Mouse (Mus musculus) lung, embryonic 16.5 days (tissue): ENCODE data around the gene Tbxas1. TPM values are rescaled to one million over a fixed set of nuclear protein-coding genes. Genes with fewer than 3 reads are reported as not detected.

ENCODE experiments used
- ATAC-seq: fragments of 200-750 bp; cut with Nextera tagmentation; 2 replicates; pipeline ENCODE4 v1.8.0; 2017; ENCODE audit warnings: low read depth, mild to moderate bottlenecking, moderate library complexity
- H3K27ac ChIP-seq: fragments of 300-500 bp; sonication (generic); 2 replicates; pipeline ENCODE4 v1.5.1; 2014; ENCODE audit warnings: mild to moderate bottlenecking, control low read depth, low read length
- H3K27me3 ChIP-seq: fragments of 300-500 bp; sonication (generic); 2 replicates; pipeline ENCODE4 v1.6.1; 2014; ENCODE audit warnings: low read depth, low read length, mixed read lengths; ENCODE audit not compliant: control insufficient read depth, insufficient read depth
- H3K36me3 ChIP-seq: fragments of 300-500 bp; sonication (generic); 2 replicates; pipeline ENCODE4 v1.6.1; 2014; ENCODE audit warnings: low read length; ENCODE audit not compliant: control insufficient read depth, insufficient read depth
- H3K4me1 ChIP-seq: fragments of 300-500 bp; sonication (generic); replicated peaks from 2 replicates; pipeline ENCODE4 v1.6.1; 2014; ENCODE audit warnings: low read length, mixed read lengths; ENCODE audit not compliant: control insufficient read depth, insufficient read depth
- H3K4me2 ChIP-seq: fragments of 300-500 bp; sonication (generic); 2 replicates; pipeline ENCODE4 v1.6.1; 2014; ENCODE audit warnings: low read depth, low read length, control low read depth
- H3K4me3 ChIP-seq: fragments of 300-500 bp; sonication (generic); 2 replicates; pipeline ENCODE4 v1.5.1; 2014; ENCODE audit warnings: mild to moderate bottlenecking, low read length, control low read depth
- H3K9ac ChIP-seq: fragments of 300-500 bp; sonication (generic); 2 replicates; pipeline ENCODE4 v1.6.1; 2014; ENCODE audit warnings: low read length, control low read depth
- H3K9me3 ChIP-seq: fragments of 300-500 bp; sonication (generic); 2 replicates; pipeline ENCODE4 v1.6.1; 2016; ENCODE audit warnings: low read length; ENCODE audit not compliant: control insufficient read depth
- WGBS: fragments of 180-500 bp; shearing (Covaris S2); extraction: QIAGEN DNeasy Blood & Tissue Kit; methylation state at CpG from one replicate; pipeline ENCODE4 v1.1.7; 2014; 5-methylcytosine and 5-hydroxymethylcytosine counted together
- polyA plus RNA-seq: library from polyadenylated mRNA; unstranded; fragments of >200 nt; fragmentation: Nextera tagmentation; extraction: Ambion mirVana; gene quantifications from 2 replicates; pipeline ENCODE4 v1.2.1, GENCODE M21; 2015

Tbxas1 gene
- polyA plus RNA-seq, 1 experiment from 2014 or later = 3.9 TPM

DNA sequence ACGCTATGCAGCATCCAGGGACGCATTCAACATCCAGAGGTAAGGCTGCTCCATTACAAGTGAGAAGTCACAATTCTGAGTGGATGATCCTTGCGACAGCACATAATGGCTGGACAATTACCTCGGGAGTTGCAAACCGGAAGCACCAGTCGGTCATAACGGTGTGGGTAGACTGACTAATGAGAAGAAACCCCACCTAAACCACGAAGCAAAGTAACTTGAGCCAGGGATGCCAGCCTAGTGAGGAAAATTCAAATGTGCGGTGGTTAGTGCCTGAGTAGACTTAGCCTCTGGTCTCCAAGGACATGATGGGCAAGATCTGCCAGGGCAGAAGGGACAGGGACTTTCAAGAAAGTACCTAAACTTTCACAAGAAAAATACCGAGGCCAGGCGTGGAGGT lies 142.7 kb downstream of the Tbxas1 start:
- no peaks in the 10 kb centered on the region for H3K9me3 ChIP-seq
- 77% methylated on average over 11 of the region's 11 CpGs for WGBS
- no peaks in the 10 kb centered on the region for H3K36me3 ChIP-seq
- ATAC-seq = no peak
- H3K9ac ChIP-seq = no peak overlapping the region
- no peak overlapping the region for H3K27ac ChIP-seq
- H3K4me2 ChIP-seq = no peak overlapping the region
- no peaks in the 10 kb centered on the region for H3K27me3 ChIP-seq
- H3K4me1 ChIP-seq = no peaks in the 10 kb centered on the region
- H3K4me3 ChIP-seq = no peak overlapping the region

DNA sequence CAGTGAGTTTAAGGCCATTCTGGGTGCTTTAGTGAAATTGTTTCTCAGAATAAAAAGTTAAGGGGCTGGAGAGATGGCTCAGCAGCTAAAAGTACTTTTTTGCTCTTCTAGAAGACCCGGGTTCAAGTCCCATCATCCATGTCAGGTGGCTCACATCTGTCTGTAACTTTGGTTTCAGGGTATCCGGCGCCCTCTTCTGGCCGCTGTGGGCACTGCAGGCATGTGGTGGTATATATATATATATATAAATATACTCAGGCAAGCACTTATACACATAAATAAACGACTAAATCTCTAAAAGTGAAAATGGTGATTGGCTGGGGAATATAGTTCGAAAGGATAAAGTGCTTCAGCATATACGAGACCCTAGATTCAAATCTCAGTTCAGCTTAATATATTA lies 143.6 kb downstream of the Tbxas1 start:
- Histone ChIP-seq H3K27me3 (no peaks in the 10 kb centered on the region), H3K27ac (no peak overlapping the region), H3K4me3 (no peak overlapping the region), H3K4me2 (no peak overlapping the region), H3K9me3 (no peaks in the 10 kb centered on the region), H3K9ac (no peak overlapping the region), H3K4me1 (no peaks in the 10 kb centered on the region), H3K36me3 (no peaks in the 10 kb centered on the region)
- 69% methylated on average over 7 of the region's 7 CpGs for WGBS
- ATAC-seq = no peak

DNA sequence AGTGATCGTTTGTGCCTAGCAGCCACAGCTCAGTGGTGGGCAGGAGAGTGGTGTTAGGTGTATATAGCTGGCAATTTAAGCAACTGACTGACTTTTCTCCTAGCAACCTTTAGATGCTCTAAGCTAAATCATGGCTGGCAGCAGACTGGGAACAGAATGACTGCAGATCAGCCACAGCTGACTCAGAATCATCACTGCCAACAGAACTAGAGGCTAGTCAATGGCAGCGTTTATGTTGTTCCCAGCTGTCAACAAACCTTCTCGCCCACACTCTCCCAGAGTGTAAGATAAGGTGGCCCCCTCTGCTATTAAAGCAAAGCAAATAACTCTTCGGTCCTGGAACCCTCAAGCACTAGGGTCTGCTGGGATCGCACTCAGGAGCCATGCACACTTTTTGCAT lies 144.0 kb downstream of the Tbxas1 start:
- H3K27me3 ChIP-seq = no peaks in the 10 kb centered on the region
- no peaks in the 10 kb centered on the region for H3K9me3 ChIP-seq
- no peak overlapping the region for H3K27ac ChIP-seq
- H3K4me2 ChIP-seq = no peak overlapping the region
- no peaks in the 10 kb centered on the region for H3K4me1 ChIP-seq
- 37% methylated on average over 5 of the region's 5 CpGs for WGBS
- no peaks in the 10 kb centered on the region for H3K36me3 ChIP-seq
- no peak for ATAC-seq
- H3K9ac ChIP-seq = no peak overlapping the region
- no peak overlapping the region for H3K4me3 ChIP-seq

DNA sequence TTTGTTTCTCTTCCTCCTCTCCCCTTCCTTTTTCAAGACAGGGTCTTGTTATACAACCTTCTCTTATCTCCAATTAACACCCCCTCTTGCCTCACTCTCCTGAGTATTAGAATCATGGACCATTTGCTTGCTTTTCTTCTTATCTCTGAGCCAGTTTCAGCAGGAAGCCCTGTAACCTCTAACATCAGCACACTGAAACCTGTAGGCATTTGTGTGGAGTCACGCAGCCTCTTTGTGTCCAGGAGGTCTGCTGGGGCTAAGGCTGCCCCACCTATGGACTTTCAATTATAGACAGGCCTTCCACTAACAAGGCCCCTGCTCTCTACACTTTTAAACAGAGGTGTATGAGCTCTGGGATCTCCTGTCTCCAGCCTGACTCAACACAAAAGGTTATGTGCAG lies 146.7 kb downstream of the Tbxas1 start:
- WGBS = 58% methylated on average over 1 of the region's 1 CpGs
- Histone ChIP-seq H3K4me3 (no peak overlapping the region), H3K27me3 (no peaks in the 10 kb centered on the region), H3K9me3 (no peaks in the 10 kb centered on the region), H3K9ac (no peak overlapping the region), H3K36me3 (no peaks in the 10 kb centered on the region), H3K4me2 (no peak overlapping the region), H3K27ac (no peak overlapping the region), H3K4me1 (no peaks in the 10 kb centered on the region)
- ATAC-seq = no peak

DNA sequence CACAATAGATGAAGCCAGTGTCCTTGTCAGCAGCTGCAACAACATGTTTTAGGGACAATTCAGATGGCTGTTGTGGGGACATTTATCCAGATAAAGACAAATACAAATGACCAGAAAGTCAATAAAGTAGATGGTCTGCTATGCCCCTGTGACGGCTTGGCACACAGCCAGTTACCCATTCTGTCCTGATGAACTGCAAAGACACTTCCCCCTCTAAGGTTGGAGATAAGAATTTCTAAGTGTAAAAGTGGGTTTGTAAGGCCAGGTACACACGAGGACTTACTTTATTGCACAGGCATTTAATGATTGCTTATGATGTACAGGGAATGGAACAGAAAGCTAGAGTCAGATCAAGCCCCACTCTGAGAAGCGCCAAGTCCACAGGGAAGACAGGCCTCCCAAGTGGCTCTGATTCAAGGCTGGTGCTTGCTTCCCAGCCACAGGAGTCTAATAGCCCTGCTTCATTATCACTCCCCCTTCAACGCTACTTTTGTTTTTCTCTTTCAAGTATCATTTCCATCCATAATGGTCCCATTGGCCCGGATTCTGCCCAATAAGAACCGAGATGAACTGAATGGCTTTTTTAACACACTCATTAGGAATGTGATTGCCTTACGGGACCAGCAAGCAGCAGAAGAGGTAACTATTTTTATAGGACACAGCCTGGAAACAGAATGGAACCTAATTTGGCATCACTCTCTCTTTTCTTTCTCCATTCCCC lies 147.4 kb downstream of the Tbxas1 start:
- ATAC-seq = no peak
- H3K4me2 ChIP-seq = no peak overlapping the region
- WGBS = 66% methylated on average over 7 of the region's 7 CpGs

DNA sequence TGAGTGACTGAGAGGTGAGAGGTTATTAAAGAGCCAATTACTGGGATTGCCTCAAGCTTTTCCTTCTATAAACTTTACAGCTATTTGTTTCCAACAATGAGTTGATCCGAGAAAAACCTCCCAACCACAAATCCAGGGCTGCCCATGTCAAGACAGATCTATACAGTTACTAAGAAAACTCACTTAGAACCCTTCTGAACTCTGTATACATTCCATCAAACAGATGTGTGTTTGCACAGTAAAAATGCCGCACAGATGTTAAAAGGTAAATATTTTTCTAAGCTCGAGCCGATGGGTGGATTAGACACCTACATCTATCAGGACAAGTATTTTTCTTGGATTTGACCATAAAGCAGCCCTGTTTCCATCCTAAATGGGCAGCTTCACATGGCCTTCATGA lies 149.4 kb downstream of the Tbxas1 start:
- H3K9ac ChIP-seq = no peak overlapping the region
- WGBS = 22% methylated on average over 4 of the region's 4 CpGs
- no peaks in the 10 kb centered on the region for H3K36me3 ChIP-seq
- no peak overlapping the region for H3K4me3 ChIP-seq
- no peaks in the 10 kb centered on the region for H3K4me1 ChIP-seq
- no peaks in the 10 kb centered on the region for H3K9me3 ChIP-seq
- no peaks in the 10 kb centered on the region for H3K27me3 ChIP-seq
- no peak overlapping the region for H3K27ac ChIP-seq
- no peak overlapping the region for H3K4me2 ChIP-seq
- no peak for ATAC-seq

More for the DNA sequence above, 147.4 kb downstream of the Tbxas1 start:
- Histone ChIP-seq H3K4me3 (no peak overlapping the region), H3K27ac (no peak overlapping the region), H3K27me3 (no peaks in the 10 kb centered on the region), H3K9me3 (no peaks in the 10 kb centered on the region), H3K9ac (no peak overlapping the region), H3K36me3 (no peaks in the 10 kb centered on the region), H3K4me1 (no peaks in the 10 kb centered on the region)

DNA sequence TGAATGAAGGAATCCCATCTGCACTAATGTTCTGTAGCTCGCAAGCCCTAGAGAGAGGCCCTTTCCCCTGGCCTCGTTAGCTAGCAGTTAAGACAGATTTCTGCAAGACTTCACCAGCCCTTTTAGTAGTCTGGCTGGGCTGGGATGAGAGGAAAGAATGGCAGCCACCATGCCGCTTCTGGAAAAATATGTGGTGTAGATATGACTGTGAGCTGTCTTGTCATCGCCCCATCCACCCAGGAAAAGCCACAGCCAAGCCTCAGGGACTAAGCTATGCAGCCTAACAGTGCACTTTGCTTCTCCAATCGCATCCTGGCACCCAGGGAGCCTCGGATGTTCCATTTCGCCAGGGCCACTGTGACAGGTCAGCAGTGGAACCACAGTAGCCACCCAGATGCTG lies 149.8 kb downstream of the Tbxas1 start:
- H3K9ac ChIP-seq = no peak overlapping the region
- no peaks in the 10 kb centered on the region for H3K27me3 ChIP-seq
- H3K36me3 ChIP-seq = no peaks in the 10 kb centered on the region
- H3K27ac ChIP-seq = no peak overlapping the region
- H3K9me3 ChIP-seq = no peaks in the 10 kb centered on the region
- H3K4me2 ChIP-seq = no peak overlapping the region
- 62% methylated on average over 7 of the region's 7 CpGs for WGBS
- no peak for ATAC-seq
- no peaks in the 10 kb centered on the region for H3K4me1 ChIP-seq
- no peak overlapping the region for H3K4me3 ChIP-seq

DNA sequence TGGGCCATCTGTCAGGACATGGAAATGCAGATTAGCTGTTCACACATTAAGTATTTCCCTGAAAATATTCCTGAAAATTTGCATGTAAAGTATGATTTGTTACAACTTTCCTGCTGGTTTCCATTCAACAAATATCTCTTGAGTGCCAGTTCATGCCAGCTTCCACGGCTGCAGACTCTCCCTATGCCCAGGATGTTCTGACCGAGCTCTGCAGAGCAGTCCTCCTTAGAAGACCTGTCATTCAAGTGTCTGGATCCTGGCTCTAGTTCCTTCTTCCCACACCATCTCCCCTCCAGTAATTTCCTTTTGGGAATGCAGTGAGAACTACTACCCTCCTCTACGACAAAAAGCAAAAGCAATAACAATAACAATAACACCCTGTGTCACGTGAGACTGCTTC lies 155.5 kb downstream of the Tbxas1 start:
- H3K4me3 ChIP-seq = no peak overlapping the region
- no peaks in the 10 kb centered on the region for H3K9me3 ChIP-seq
- H3K27ac ChIP-seq = no peak overlapping the region
- H3K9ac ChIP-seq = no peak overlapping the region
- no peak overlapping the region for H3K4me2 ChIP-seq
- H3K36me3 ChIP-seq = no peaks in the 10 kb centered on the region
- no peak for ATAC-seq
- WGBS = 74% methylated on average over 4 of the region's 4 CpGs
- 0 out of 2 replicates have a peak, but pooled peaks cover 2% of the 10 kb centered on the region for H3K4me1 ChIP-seq
- no peaks in the 10 kb centered on the region for H3K27me3 ChIP-seq

DNA sequence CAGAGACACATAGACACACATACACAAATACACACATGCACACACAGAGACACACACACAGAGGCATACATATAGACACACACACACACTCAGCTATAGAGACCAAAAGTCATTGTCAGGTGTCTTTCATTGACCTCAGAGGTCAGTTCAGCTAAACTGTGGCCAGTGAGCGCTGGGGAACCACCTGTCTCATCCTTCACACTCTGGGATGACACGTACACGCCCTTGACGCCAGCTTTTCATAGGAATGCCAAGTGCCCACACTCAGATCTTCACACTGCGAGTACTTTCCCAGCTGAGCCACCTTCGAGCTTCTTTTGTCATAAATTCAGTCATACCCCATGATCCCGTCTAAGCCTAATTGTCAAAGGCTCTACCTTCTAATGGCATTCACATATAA lies 158.5 kb downstream of the Tbxas1 start:
- 74% methylated on average over 7 of the region's 7 CpGs for whole genome bisulfite sequencing
- Histone ChIP-seq H3K4me2 (no peak overlapping the region), H3K27me3 (no peaks in the 10 kb centered on the region), H3K4me3 (no peak overlapping the region), H3K9ac (no peak overlapping the region), H3K36me3 (no peaks in the 10 kb centered on the region), H3K4me1 (peaks cover 2% of the 10 kb centered on the region; the same call in 1 of the 2 replicates), H3K9me3 (no peaks in the 10 kb centered on the region), H3K27ac (no peak overlapping the region)
- no peak for ATAC-seq

DNA sequence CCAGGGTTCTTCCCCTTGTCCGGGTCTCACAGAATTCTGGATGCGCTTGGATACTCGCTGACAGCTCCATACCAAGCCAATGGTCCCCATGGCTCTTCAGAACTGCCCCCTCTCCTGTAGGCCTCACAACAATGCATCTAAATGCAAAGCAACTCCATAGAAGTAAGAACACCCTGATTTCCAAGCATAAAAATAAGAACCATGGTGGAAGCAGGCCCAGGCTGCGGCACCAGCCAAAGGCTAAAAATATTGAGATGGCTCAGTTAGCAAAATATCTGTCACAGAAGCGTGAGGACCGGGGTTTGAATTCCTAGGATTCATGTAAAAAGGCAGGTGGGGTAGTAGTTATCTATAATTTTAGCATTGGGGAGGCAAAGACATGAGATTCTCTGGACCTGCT lies 159.8 kb downstream of the Tbxas1 start:
- H3K9ac ChIP-seq = no peak overlapping the region
- H3K36me3 ChIP-seq = no peaks in the 10 kb centered on the region
- H3K27ac ChIP-seq = no peak overlapping the region
- no peak overlapping the region for H3K4me2 ChIP-seq
- H3K9me3 ChIP-seq = no peaks in the 10 kb centered on the region
- H3K27me3 ChIP-seq = no peaks in the 10 kb centered on the region
- H3K4me1 ChIP-seq = peaks cover 2% of the 10 kb centered on the region; the same call in 1 of the 2 replicates
- 86% methylated on average over 6 of the region's 6 CpGs for WGBS
- H3K4me3 ChIP-seq = no peak overlapping the region
- no peak for ATAC-seq
